Mouse (Mus musculus) G1E (cell line): Measurements from ENCODE around the gene Gnb3. TPM values are rescaled to one million over a fixed set of nuclear protein-coding genes. Genes with fewer than 3 reads are reported as not detected.

Source experiments
- ATAC-seq: 2 replicates; pipeline ENCODE4 v1.8.0; 2016; ENCODE audit warnings: mild to moderate bottlenecking; ENCODE audit not compliant: insufficient number of reproducible peaks, poor library complexity, low FRiP score, severe bottlenecking; ENCODE audit errors: extremely low read depth
- DNase-seq: peaks from one replicate; pipeline ENCODE4 v3.0.0; 2012; ENCODE audit warnings: low spot score
- H3K27me3 ChIP-seq: 2 replicates; pipeline ENCODE4 v1.6.1; 2012; ENCODE audit warnings: mild to moderate bottlenecking, low read length, inconsistent platforms; ENCODE audit not compliant: insufficient read depth
- H3K36me3 ChIP-seq: replicated peaks from 2 replicates; pipeline ENCODE3; 2012; ENCODE audit warnings: mild to moderate bottlenecking, inconsistent platforms
- H3K4me1 ChIP-seq: 2 replicates; pipeline ENCODE4 v1.6.1; 2012; ENCODE audit warnings: low read depth, low read length, inconsistent platforms, mixed read lengths; ENCODE audit not compliant: insufficient read depth
- H3K4me3 ChIP-seq: 2 replicates; pipeline ENCODE4 v1.5.1; 2012; ENCODE audit warnings: low read depth, mild to moderate bottlenecking, inconsistent platforms, low read length, moderate library complexity, mixed read lengths
- H3K9me3 ChIP-seq: replicated peaks from 2 replicates; pipeline ENCODE4 v1.6.1; 2012; ENCODE audit warnings: inconsistent platforms
- CTCF ChIP-seq: IDR thresholded peaks from 2 replicates; pipeline ENCODE4 v1.5.1; 2012; ENCODE audit warnings: low read depth, low read length, inconsistent platforms, mixed read lengths
- GATA1 ChIP-seq: IDR thresholded peaks from 2 replicates; pipeline ENCODE4 v1.6.1; 2012; ENCODE audit warnings: borderline replicate concordance, low read length, inconsistent platforms, mixed read lengths
- GATA2 ChIP-seq: IDR thresholded peaks from 2 replicates; pipeline ENCODE4 v1.6.1; 2012; ENCODE audit warnings: low read depth, low read length, inconsistent platforms, borderline replicate concordance
- POLR2AphosphoS5 ChIP-seq: IDR thresholded peaks from 2 replicates; pipeline ENCODE4 v1.6.1; 2012; ENCODE audit warnings: low read depth, low read length, inconsistent platforms; ENCODE audit not compliant: insufficient replicate concordance
- TAL1 ChIP-seq: conservative IDR thresholded peaks from 2 replicates; pipeline ENCODE4 v1.6.1; 2012; ENCODE audit warnings: low read depth, low read length, inconsistent platforms, mixed read lengths
- polyA plus RNA-seq: library from polyadenylated mRNA; stranded (reverse); fragments of >175 nt; gene quantifications from 2 replicates; pipeline ENCODE4 v1.2.3, GENCODE M21; 2012
- total RNA-seq, 2 experiments: library from RNA; stranded (forward) in 1 of 2; stranded (reverse) in 1 of 2; fragments of 200-1000 nt in 1 of 2; fragments of >200 nt in 1 of 2; fragmentation: Nextera tagmentation in 1 of 2; gene quantifications; 2 replicates each; pipeline ENCODE4 v1.2.3; 2014 to 2017

The Gnb3 gene
- total and polyA plus RNA-seq, 3 experiments = 1.1 TPM; not detected in 2

DNA sequence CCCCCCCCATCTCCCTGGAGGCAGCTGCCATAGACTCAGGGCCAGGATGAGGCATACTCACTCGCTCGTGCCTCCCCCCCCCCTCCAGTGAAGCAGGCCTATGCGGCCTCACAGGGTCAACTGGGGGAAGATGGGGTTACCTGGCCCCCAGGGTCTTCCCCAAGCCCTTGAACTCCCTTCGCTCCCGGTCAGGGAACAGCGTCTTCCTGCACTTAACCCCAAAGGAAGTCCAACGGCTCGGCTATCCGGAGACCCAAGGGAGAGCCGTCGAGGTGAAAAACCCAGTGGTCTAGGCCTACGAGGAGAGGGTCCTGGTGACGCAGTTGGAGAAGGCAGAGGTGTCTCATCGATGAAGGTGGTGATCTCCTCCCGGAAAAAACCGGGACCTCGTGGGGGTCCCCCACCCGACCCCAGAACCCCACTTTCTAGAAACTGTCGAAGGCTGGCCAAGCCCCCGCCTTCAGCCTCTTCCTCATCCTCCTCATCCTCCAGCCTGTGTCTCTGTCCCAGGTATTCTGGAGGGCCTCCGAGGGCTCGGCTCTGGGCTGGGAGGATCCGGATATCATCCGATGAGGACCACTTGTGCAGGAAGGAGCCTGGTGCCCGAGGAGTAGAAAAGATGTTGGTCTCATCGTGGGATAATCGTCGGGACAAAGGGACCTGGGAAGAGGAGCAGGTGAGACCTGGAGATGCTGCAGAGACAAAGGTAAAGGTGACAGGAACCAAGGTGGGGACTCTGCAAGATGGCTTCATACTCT is 18.7 kb upstream of the Gnb3 start:
- DNase-seq (no peak), ATAC-seq (no peak)
- Histone ChIP-seq H3K9me3 (no peaks in the 10 kb centered on the region), H3K4me1 (peaks cover 5% of the 10 kb centered on the region; the same call in 1 of the 2 replicates), H3K4me3 (no peak overlapping the region), H3K27me3 (peaks cover 67% of the 10 kb centered on the region), H3K36me3 (no peaks in the 10 kb centered on the region)
- no peak for TF ChIP-seq TAL1

DNA sequence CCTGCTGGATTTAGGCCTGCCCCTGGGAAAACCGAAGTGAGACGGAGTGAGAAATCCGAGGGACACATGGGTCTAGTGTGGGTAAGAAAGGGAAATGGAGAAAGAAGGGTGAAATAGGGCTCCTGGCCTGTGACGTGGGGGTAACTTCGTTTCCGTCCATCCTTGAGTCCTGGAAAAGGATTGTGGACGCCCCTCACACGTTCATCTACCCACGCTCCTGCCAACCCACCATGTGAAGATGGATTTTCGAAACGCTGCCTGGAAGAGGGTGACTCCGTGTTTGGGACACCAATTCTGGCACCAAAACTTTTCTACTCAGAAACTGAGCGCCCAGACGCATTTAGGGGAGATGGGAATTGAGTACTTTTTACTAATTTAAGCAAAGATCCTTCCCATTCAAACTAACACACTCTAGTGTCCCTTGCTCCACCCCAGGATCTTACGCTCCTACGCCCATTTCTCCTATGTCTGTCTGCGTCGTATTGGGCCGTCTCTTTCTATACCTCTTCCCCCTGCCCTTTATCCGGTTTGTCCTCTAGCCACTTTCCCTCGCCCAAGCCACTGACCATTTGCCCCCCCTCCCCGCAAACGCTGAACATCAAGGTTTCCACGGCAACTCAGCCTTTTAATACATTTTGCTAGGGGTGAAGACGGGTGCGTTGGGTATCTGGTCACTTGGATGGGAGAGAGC is 17.9 kb upstream of the Gnb3 start:
- TF ChIP-seq CTCF (no peak), POLR2AphosphoS5 (no peak), TAL1 (no peak), GATA1 (no peak), GATA2 (no peak)
- ATAC-seq (no peak), DNase-seq (no peak)
- H3K9me3 ChIP-seq = no peaks in the 10 kb centered on the region
- peaks cover 66% of the 10 kb centered on the region for H3K27me3 ChIP-seq
- peaks cover 2% of the 10 kb centered on the region; the same call in 1 of the 2 replicates for H3K4me1 ChIP-seq
- H3K36me3 ChIP-seq = no peaks in the 10 kb centered on the region
- no peak overlapping the region for H3K4me3 ChIP-seq

DNA sequence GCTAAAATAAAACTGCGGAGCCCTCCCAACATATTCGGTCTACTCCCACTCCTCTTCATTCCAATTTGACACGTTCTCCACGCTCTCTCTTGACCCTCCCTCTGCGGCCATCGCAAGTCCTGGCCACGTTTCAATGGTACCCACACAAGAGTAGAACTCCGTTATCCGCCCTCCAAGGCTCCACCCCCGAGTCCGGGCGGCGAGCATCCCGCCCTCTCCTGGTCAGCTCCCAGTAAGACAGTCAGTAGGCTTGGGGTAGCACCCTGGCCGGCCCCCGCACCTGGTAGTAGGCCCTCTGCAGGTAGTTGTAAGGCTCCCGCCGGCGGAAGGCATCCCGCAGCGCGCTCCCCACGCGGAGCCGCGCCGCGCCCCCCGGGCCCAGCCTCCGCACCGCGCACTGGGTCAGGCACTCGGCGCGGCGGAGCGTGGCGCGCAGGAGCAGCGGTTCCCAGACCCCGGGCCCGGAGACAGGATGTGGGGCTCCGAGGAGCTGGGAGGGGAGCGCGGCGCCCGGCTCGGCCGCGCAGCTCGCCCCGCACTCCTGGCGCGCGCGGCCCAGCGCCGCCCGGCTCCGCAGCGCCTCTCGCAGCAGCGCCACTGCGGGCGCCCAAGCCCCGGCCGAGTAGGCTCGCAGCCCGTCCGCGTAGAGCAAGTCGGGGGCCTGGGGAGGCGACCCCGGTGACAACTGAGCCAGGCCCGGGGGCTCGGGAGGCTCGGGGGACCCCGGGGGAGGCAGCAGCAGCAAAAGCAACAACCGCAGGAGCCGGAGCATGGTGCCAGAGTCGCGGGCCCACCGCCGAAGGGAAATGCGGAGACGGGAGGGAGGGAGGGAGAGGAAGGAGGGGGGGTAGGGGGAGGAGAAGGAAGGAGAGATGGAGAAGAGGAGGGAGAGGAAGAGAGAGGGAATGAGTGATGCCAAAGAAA is 17.1 kb upstream of the Gnb3 start, which contains the start of gene P3h3:
Gene P3h3, minus strand, starts transcription at position 837 of the 924 bp plus-strand sequence.
- Histone ChIP-seq H3K4me3 (no peak within 1 kb of the TSS), H3K9me3 (no peaks in the 10 kb centered on the region), H3K4me1 (0 out of 2 replicates have a peak, but pooled peaks cover 2% of the 10 kb centered on the region), H3K36me3 (no peaks in the 10 kb centered on the region), H3K27me3 (peaks cover 67% of the 10 kb centered on the region)
- TF ChIP-seq GATA1 = no peak
- no peak for TF ChIP-seq POLR2AphosphoS5
- TF ChIP-seq CTCF = no peak
- TF ChIP-seq GATA2 = no peak
- TF ChIP-seq TAL1 = no peak
- DNase-seq = no peak
- no peak for ATAC-seq

DNA sequence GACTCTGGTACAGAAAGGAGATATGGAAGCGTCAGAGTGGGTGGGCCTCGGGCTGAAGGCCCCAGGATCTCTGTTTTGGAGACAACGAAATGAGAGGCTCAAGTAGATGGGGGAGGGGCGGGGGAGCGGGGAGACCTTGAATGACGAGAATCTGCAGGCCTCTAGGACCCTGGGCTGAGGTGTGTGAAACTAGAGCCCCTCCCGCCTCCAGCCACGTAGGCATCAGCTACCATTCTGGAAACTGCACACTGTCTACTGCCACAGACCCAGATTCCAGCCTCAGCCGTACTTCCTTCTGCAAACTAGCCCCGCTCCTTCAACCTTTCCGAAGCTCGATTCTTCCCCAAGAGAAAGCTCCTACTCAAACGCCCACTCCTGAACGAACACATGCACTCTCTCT is 16.2 kb upstream of the Gnb3 start:
- TF ChIP-seq TAL1 (no peak), CTCF (no peak), POLR2AphosphoS5 (no peak), GATA1 (no peak), GATA2 (no peak)
- 0 out of 2 replicates have a peak, but pooled peaks cover 2% of the 10 kb centered on the region for H3K4me1 ChIP-seq
- peaks cover 59% of the 10 kb centered on the region for H3K27me3 ChIP-seq
- no peaks in the 10 kb centered on the region for H3K9me3 ChIP-seq
- ATAC-seq = no peak
- no peaks in the 10 kb centered on the region for H3K36me3 ChIP-seq
- DNase-seq = no peak
- no peak overlapping the region for H3K4me3 ChIP-seq

DNA sequence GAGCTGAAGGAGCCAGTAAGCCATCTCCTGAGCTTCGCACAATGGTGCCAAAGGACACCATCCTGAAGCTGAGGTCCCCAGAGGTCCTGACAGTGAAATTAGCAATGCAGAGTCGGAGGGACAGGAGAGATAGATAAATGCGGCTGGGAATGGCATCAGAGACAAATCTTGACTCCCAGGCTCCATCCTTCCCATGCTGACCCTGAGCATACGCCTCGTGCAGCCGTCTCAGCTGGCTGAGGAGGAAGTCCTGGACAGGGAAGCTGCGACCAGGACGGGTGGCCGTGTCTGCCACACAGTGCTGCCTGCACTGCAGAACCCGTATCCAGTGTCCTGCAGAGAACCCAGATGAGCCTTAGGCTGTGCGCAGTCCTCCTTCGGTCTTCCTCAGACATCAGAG is 14.6 kb upstream of the Gnb3 start:
- TF ChIP-seq POLR2AphosphoS5 (no peak), GATA1 (no peak), CTCF (no peak), GATA2 (no peak)
- no peaks in the 10 kb centered on the region for H3K4me1 ChIP-seq
- no peak overlapping the region for H3K4me3 ChIP-seq
- peaks cover 58% of the 10 kb centered on the region for H3K27me3 ChIP-seq
- ATAC-seq (no peak), DNase-seq (no peak)
- no peaks in the 10 kb centered on the region for H3K36me3 ChIP-seq
- H3K9me3 ChIP-seq = no peaks in the 10 kb centered on the region

DNA sequence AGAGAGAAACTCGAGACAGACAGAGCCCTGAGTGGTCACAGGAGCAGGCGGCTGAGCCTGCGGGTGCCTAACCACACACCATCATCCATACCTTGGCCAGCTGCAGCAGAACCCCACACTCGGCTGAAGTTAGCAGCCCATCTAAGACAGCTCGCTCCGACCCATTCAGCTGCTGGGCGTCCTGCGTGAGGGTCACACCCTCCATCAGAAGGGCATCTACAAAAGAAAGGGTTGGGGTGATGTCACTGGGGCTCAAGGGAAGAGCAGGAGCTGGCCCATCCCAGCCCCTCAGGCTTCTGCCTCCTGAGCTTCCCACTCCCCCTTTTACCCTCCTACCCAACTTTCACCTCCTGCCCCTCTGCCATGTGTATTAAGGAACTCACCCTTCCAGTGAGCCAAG is 10.5 kb upstream of the Gnb3 start:
- no peak for TF ChIP-seq POLR2AphosphoS5
- TF ChIP-seq TAL1 = no peak
- TF ChIP-seq GATA1 = no peak
- TF ChIP-seq CTCF = no peak
- TF ChIP-seq GATA2 = no peak
- Histone ChIP-seq H3K4me1 (peaks cover 2% of the 10 kb centered on the region; the same call in 1 of the 2 replicates), H3K9me3 (no peaks in the 10 kb centered on the region), H3K27me3 (peaks cover 55% of the 10 kb centered on the region), H3K4me3 (no peak overlapping the region), H3K36me3 (no peaks in the 10 kb centered on the region)
- ATAC-seq (no peak), DNase-seq (no peak)
